Mouse (Mus musculus) skeletal muscle tissue, adult 2 months (tissue): ENCODE measurements around the gene Pepd.
A peak's percentile ranks its signal among the peaks of the same experiment; 100 is the strongest.

Experiments used
- DNase-seq: peaks from one replicate; pipeline ENCODE4 v3.0.0-alpha.2; 2012; ENCODE audit warnings: low read depth, low spot score

Gene Pepd

GRCm38 (mm10) chr7:35026838-35027291, 114.7 kb downstream of the Pepd start:
- no peak for DNase-seq

DNA sequence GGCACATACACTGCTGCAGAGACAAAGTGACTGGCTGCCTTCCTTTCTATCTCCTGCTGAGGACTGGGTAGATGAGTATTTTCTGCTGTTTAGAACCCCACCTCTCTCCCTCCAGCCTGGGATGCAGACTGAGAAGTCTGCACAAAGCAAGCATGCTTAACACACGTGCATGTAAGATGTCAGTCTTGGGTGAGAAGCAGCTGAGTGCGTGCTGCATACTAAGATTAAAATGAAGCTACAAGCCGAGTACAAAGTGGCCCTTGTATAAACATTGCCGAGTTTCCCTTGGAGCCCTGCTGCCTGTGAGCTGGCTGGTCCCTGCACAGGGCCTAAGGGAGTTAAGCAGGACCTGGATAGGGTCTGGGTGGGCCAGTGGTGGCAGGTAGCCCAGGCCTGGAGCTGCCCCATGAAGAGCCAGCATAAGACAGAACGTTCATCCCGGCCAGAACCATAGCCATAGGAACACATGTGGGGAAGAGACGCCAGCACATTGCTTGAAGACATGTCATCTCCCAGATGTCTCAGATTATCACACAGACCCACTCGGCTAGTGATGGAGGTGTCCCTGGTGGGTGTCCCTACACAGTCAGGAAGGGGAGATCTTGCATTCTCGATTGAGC, 115.7 kb downstream of the Pepd start:
- no peak for DNase-seq

DNA sequence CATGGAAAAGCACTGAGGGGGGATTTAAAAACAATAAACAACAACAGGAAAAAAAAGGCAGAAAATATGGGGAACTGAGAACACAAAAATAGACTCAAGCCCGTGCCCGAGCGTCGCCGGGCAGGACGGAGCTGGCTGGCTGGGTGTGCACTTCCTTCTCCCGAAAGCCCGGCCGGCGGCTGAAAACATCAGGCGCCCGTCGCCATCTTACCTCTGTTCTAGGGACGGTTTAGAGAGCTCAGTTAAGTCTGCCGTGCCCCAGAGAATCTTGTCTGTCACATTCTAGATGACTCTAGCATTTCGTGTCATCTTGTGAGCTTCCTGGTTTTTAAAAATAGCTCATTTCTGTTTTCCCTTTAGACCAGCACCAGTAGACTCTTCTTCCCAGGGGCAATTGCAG, 116.4 kb downstream of the Pepd start:
- no peak for DNase-seq

GRCm38 (mm10) chr7:35029228-35029627, 117.0 kb downstream of the Pepd start:
- DNase-seq: no peak

- no peak for DNase-seq
These were observed 117.5 kb downstream of the Pepd start for GRCm38 (mm10) chr7:35029648-35030047.

DNA sequence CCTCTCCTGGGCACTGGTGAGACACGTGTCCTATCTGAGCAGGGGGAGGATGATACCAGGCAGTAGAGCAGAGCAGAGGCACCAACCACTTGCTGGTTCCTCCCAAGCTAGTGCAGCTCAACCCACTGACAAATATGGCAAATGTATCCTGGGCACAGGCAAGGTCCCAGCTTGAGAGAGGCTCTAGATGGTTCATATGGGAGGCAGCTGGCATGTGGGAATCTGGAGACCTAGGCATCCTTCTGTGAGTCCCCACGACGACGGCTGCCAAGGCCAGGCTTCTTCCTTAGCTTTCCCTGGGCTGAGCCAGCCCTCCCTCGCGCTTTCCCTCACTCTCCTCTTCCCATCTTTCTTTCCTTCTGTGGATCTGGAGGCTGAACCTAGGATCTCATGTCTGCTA, 118.4 kb downstream of the Pepd start:
- DNase-seq: no peak

DNA sequence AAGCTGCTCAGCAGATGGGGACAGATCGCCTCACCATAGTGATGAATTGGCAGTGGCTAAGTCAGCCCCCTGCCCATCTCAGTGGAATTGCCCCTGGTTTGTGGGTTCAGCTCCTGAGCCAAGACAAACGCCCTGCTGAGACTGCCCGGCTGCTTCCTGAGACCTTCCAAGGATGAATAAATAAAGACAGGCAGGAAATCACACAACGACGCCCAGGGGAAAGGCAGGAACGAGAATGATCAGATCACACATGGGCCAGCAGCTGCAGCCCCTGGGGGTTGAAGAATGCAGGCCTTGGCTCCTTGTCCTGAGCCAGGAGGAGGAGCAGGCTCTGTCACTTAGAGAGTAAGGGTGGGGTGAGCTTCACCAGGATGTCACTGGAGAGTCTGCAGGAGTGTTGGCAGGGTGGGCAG, 123.0 kb downstream of the Pepd start:
- no peak for DNase-seq

- DNase-seq: no peak
These were observed 123.4 kb downstream of the Pepd start for GRCm38 (mm10) chr7:35035565-35035964.

- no peak for DNase-seq
These were observed 124.1 kb downstream of the Pepd start for GRCm38 (mm10) chr7:35036266-35036731.

- DNase-seq: no peak
These were observed 125.2 kb downstream of the Pepd start for GRCm38 (mm10) chr7:35037408-35037807.

DNA sequence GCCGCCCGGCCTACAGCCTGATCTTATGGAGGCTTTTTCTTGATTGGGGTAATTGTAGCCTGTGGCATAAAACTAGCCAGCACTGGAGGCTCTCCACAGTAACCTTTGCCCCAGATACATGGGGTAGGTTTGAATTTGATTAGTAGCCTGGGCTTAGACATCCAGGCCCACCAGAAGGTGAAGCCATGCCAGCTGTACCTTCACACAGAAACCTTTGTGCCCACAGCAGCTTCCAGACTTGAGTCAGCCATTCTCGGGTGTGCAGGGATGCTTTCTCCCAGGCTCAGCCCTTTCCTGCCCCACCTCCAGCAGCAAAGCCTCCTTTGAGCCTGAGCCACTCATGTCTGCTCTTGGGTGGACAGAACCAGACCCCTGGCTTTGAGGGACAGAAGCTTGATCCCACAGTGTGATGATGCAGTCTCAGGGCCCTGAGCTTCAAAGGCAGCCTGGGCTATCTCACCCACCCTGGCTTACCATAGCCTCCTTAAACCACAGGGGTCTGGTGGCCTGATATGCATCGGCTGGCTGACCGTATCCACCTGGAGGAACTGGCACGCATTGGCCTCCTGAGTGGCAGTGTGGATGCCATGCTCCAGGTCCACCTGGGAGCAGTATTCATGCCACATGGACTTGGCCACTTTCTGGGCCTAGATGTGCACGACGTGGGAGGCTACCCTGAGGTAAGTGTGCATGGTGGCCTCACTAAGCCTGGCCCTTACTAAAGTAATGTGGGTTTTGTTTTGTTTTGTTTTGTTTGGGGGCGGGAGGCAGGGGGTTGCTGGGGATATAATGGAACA, 128.2 kb downstream of the Pepd start:
- no peak for DNase-seq

- no peak for DNase-seq
These were observed 129.4 kb downstream of the Pepd start for GRCm38 (mm10) chr7:35041286-35042208.

DNA sequence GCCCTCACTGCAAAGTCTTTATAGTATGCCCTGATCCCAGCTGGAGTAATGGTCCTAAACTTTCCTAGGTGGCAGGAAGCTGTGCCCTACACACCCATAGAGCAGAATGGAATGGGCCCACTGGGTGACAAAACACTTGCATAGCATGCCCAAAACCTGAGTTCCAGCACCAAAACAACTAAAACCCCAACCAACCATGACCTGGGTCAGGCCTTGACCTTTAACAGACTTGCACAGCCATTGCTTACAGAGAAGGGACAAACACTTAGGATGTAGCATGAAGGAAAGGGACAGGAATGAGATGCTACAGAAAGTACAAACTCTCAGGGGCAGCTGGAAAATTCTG, 130.0 kb downstream of the Pepd start:
- no peak for DNase-seq

DNA sequence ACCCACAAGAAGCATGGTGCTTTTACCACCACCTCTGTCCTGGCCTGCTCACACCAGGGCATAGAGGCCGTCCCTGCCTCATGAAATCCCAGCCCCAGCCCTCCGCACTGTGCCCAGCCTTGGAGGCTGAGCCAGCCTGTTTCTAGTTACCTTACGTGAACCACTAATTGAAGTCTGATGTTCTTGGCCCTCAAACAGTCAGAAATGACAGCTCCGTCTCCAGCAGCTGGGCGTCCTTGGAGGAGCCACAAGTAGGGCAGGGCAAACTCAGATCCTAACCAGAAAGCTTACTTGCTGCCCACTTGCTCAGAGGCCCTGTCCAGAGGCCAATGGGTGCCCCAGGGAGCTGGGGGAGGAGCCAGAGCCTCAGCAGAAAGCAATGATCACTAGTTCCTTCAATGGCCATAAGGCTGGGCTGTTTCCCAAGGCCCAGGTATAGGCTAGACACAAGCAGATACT, 130.6 kb downstream of the Pepd start:
- DNase-seq: peak; percentile 88

- no peak for DNase-seq
These were observed 131.2 kb downstream of the Pepd start for GRCm38 (mm10) chr7:35043266-35043817.

DNA sequence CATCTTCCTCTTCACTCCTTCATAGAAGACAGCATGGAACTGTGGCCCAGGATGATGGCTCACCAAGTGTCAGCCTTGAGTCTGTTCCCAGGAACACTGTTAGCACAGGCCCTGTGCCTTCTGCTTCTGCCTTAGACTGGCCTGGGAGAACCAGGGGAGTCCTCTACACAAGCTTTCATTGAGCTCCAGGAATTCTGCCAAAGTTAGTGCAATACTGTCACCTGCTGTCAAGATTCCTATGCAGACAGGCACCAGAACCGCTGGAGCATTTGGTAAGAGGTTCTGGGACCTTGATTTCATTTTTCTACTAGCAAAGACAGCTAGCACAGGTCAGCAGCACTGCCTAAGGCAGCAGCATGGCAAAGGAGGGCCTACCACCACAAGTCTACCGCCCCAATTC, 132.5 kb downstream of the Pepd start:
- no peak for DNase-seq

GRCm38 (mm10) chr7:35046091-35046490, 133.9 kb downstream of the Pepd start:
- DNase-seq: no peak

DNA sequence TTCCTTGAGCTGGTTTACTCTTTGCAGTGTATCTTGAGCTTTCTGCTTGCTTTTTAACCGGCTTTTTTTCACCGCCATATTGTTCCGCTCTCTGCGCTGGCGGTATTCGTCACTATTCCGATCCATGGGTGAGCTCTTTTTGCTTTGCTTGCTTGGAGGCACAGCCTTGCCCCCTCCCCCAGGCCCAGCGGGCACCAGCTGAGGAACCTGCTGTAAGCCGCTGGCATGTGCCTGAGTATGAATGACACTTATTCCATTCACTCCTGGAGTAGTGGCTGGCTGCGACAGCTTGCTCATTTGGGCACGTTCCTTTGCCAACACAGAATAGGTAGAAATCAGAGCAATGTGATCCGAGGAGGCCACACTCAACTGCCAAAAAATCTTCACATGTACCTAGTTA, 138.4 kb downstream of the Pepd start:
- no peak for DNase-seq

DNA sequence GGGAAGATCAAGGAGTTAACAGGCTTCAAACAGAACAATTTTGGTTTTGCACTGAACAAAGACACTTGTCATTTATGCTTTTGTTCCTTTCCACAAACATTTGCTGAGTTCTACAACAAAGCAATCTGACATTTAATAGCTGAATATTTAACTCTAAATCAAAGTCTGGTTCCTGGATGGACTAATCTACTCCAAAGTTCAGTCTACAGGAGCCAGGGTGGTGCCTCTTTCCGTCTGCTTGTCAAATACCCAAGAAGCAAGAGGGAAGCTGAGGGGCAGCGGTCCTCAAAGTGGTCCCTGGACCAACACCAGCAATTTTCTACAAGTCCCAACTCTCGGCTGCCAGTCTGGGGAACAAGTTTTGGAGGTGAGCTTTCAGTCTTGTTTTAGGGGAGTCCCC, 141.0 kb downstream of the Pepd start:
- no peak for DNase-seq

GRCm38 (mm10) chr7:35054286-35054685, 142.1 kb downstream of the Pepd start:
- no peak for DNase-seq

DNA sequence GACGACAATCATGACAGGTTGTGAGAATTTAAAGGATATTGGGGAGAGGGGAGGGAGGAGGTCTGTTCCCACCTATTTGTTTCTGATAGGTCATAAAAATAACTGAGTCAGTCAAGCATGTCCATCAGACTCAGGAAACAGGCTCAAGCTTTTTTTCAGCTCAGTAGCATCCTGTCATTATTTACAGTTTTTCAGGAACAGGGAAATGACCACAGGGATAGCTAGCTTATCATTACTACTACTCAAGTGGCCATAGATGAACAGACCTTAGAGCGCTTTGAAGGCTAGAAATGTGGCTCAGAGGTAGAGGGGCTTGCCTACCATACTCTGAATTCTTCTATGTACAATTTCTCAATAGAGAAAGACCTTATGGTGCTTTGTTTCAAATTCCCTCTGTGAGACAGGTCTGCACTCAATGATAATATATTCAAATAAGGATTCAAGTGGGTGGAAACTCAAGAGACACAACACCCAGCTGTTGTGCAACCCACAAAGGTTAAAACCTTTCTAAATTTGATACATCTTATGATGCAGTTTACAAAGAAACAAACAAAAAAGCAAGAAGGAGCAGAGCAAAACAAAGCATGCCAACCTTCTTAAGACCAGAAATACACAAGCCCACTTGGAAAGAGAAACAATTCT, 142.9 kb downstream of the Pepd start:
- no peak for DNase-seq
